Mouse (Mus musculus) ES-E14 (cell line): ENCODE measurements around the gene Sbsn.

ENCODE experiments used
- CHD2 ChIP-seq: IDR thresholded peaks from 2 replicates; pipeline ENCODE4 v1.6.1; 2014; ENCODE audit warnings: mild to moderate bottlenecking, low read depth, low read length, inconsistent platforms
- HCFC1 ChIP-seq: IDR thresholded peaks from 2 replicates; pipeline ENCODE4 v1.6.1; 2012; ENCODE audit warnings: low read length, inconsistent platforms, borderline replicate concordance; ENCODE audit not compliant: insufficient read depth
- ZNF384 ChIP-seq: IDR thresholded peaks from 2 replicates; pipeline ENCODE4 v1.6.1; 2012; ENCODE audit warnings: low read depth, low read length, inconsistent platforms

DNA sequence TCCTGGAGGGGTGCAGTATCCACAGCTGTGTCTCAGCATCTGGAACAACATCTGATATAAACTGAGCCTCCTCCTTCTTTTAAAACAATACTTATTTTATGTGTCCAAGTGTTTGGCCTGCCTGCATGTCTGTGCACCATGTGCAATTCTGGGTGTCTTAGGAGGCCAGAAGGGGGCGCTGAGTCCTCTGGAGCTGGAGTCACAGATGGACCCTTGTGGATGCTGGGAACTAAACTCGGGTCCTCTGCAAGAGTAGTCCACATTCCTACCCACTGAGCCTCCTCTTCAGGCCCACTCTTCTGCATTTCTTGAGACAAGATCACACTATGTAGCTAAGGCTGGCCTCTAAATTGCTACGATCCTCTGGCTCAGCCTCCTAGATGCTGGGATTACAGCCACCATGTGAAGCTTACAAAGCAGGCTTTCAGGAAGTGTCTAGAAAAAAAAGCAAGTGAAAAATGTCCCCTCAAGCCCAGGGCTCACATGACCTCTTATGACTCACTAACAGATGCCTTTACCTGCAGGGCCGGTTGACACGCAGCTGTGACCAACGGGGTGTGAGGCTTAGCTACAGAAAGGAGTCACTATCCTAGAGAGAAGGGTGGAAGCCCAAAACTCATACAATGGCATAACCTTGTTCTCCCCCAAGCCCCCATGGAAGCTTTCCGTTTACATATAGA lies 3.6 kb upstream of the Sbsn start:
- TF ChIP-seq ZNF384 (no peak), CHD2 (no peak), HCFC1 (no peak)
